Mouse (Mus musculus): ENCODE results near the gene Pygm.
A peak's percentile ranks its signal among the peaks of the same experiment; 100 is the strongest.

The Pygm gene

GRCm38 (mm10) chr19:6428501-6429200, 44.5 kb downstream of the Pygm start:
- peak; percentile 94 for DNase-seq (ENCODE audit: low read depth, low spot score)

- DNase-seq (ENCODE audit: low read depth, low spot score), result no peak
These were observed 58.8 kb downstream of the Pygm start for GRCm38 (mm10) chr19:6443016-6443415.

GRCm38 (mm10) chr19:6445761-6446423, 61.7 kb downstream of the Pygm start:
- no peak for DNase-seq (ENCODE audit: low read depth, low spot score)

GRCm38 (mm10) chr19:6446736-6447437, 62.7 kb downstream of the Pygm start:
- DNase-seq (ENCODE audit: low read depth, low spot score), result no peak

All from ZHBTc4 (cell line).